ENCODE assay signal across 10 mouse cellular contexts in the genomic region with DNA sequence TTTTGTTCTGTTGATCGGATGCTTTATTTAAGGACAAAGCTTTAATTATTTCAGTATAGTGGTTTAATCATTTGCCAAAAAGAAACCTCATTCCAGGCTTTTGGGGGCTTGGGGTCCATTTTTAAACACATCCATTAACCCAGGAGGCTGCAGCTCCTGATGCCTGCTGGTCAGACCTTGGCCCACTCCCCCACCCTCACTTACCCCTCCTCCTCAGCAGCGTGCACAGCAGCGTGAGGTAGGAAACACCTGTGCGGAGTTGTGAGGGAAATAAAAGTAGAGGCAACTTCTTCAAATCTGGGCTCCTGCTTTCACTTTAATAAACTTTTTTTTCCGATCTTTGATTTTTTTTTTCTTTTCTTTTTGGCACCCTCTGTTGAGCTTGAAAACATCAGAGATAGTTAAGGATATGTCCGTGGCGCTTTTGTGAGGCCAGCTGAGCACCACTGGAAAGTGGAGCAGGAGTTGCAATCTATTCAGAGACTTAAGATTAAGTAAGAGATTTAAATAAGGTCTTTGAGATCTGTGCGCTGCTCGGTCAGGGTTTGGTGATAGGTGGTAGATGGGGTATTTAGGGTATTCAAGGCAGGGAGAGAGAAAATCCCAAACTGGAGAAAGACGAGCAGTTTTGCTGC.
A peak's percentile ranks its signal among the peaks of the same experiment; 100 is the strongest.
DNase-seq lines count a peak whose midpoint lies in the region; ATAC-seq and TF ChIP-seq lines count a peak whose summit lies in the region.
"Had no signal": no experiment of that assay in that cellular context is flagged by ENCODE, and none has a peak within 500 bp of the region (broad histone marks: within the 10 kb centered on the region; RNA-seq: fewer than 3 reads in every experiment).

No protein-coding gene starts in this region.

- H3K4me3 ChIP-seq in heart, embryonic 12.5 days: peak overlapping the region; percentile 14
- H3K4me3 ChIP-seq in C2C12 (ENCODE audit: insufficient read depth, poor library complexity, severe bottlenecking): no peak overlapping the region
- H3K4me3 ChIP-seq in forebrain, embryonic 11.5 days (ENCODE audit: low read depth, low read length): peak overlapping the region; percentile 25
- no peak overlapping the region for H3K4me3 ChIP-seq in limb, embryonic 13.5 days
- H3K4me3 ChIP-seq: erythroblast, embryonic 14.5 days had no signal

- peaks cover 4% of the 10 kb centered on the region for H3K79me3 ChIP-seq in C2C12 (ENCODE audit: low read depth)

- no peak for TF ChIP-seq CTCF in C2C12 (IDR thresholded peaks at IDR 0.05; ENCODE audit: control insufficient read depth, insufficient read depth, insufficient read length)

- H3K4me1 ChIP-seq in heart, embryonic 12.5 days (replicated peaks): peaks cover 19% of the 10 kb centered on the region
- peaks cover 16% of the 10 kb centered on the region for H3K4me1 ChIP-seq in forebrain, embryonic 11.5 days (replicated peaks; ENCODE audit: control insufficient read depth, insufficient read depth, low read length)
- H3K4me1 ChIP-seq in limb, embryonic 13.5 days: peaks cover 33% of the 10 kb centered on the region

- peak overlapping the region; percentile 92 for H3K27ac ChIP-seq in heart, embryonic 12.5 days (ENCODE audit: poor library complexity, severe bottlenecking)
- peak overlapping the region; percentile 79 for H3K27ac ChIP-seq in forebrain, embryonic 11.5 days (ENCODE audit: low read depth, low read length)
- no peak overlapping the region for H3K27ac ChIP-seq in limb, embryonic 13.5 days

- peak overlapping the region; percentile 67 for H3K4me2 ChIP-seq in heart, embryonic 12.5 days
- H3K4me2 ChIP-seq in forebrain, embryonic 11.5 days (ENCODE audit: low read depth, low read length, severe bottlenecking): peak overlapping the region; percentile 50
- peak overlapping the region; percentile 45 for H3K4me2 ChIP-seq in limb, embryonic 13.5 days (replicated peaks)
- H3K4me2 ChIP-seq: liver, embryonic 11.5 days had no signal

- intact Hi-C loops in heart, postnatal 25 days (cut with DNase I): no loop called here

- WGBS in heart, embryonic 12.5 days: 23% methylated on average over 10 of the region's 10 CpGs
- WGBS in forebrain, embryonic 11.5 days: 11% methylated on average over 10 of the region's 10 CpGs
- WGBS in limb, embryonic 13.5 days: 28% methylated on average over 10 of the region's 10 CpGs

- DNase-seq in heart, postnatal 25 days (ENCODE audit: low spot score): no peak
- no peak for DNase-seq in forebrain, embryonic 11.5 days (ENCODE audit: low spot score)
- no peak for DNase-seq in frontal cortex, postnatal 25 days (ENCODE audit: low spot score in 2 of 2)
- DNase-seq in urinary bladder, postnatal 4 days (ENCODE audit: low spot score in 2 of 2): no peak
- no peak for DNase-seq in frontal cortex, postnatal 10 days (ENCODE audit: low spot score in 2 of 2)

- H3K27me3 ChIP-seq in heart, embryonic 12.5 days (replicated peaks): no peaks in the 10 kb centered on the region
- H3K27me3 ChIP-seq in C2C12 (ENCODE audit: control insufficient read depth, insufficient read depth, insufficient read length): no peaks in the 10 kb centered on the region
- no peaks in the 10 kb centered on the region for H3K27me3 ChIP-seq in forebrain, embryonic 11.5 days (ENCODE audit: control insufficient read depth, insufficient read depth, low read length)
- peaks cover 7% of the 10 kb centered on the region for H3K27me3 ChIP-seq in limb, embryonic 13.5 days

- peak overlapping the region; percentile 31 for H3ac ChIP-seq in C2C12 (ENCODE audit: control insufficient read depth, insufficient read length, low read depth)

- no peaks in the 10 kb centered on the region for H3K36me3 ChIP-seq in heart, embryonic 12.5 days
- H3K36me3 ChIP-seq in C2C12 (ENCODE audit: control insufficient read depth, insufficient read depth): no peaks in the 10 kb centered on the region
- H3K36me3 ChIP-seq in forebrain, embryonic 11.5 days (ENCODE audit: control insufficient read depth, insufficient read depth, low read length): no peaks in the 10 kb centered on the region
- H3K36me3 ChIP-seq in limb, embryonic 13.5 days: no peaks in the 10 kb centered on the region

- H3K9me3 ChIP-seq in heart, embryonic 12.5 days (replicated peaks): no peaks in the 10 kb centered on the region
- no peaks in the 10 kb centered on the region for H3K9me3 ChIP-seq in forebrain, embryonic 11.5 days (ENCODE audit: control insufficient read depth, low read length)
- no peaks in the 10 kb centered on the region for H3K9me3 ChIP-seq in limb, embryonic 13.5 days

- H3K9ac ChIP-seq in heart, embryonic 12.5 days: peak overlapping the region; percentile 65
- H3K9ac ChIP-seq in forebrain, embryonic 11.5 days (ENCODE audit: low read length): peak overlapping the region; percentile 62
- no peak overlapping the region for H3K9ac ChIP-seq in limb, embryonic 13.5 days

- peaks cover 30% of the 10 kb centered on the region for H3K79me2 ChIP-seq in C2C12 (ENCODE audit: control insufficient read depth, insufficient read depth)

- no peak for ATAC-seq in heart, embryonic 12.5 days (ENCODE audit: insufficient number of reproducible peaks, low FRiP score)
- no peak for ATAC-seq in forebrain, embryonic 11.5 days (replicated peaks; ENCODE audit: low FRiP score)
- no peak for ATAC-seq in limb, embryonic 13.5 days (ENCODE audit: low FRiP score, low read depth)

TF ChIP-seq in C2C12, 6 proteins besides CTCF, POLR2A, EP300 and RAD21:
- TF ChIP-seq CEBPB (IDR thresholded peaks at IDR 0.05; ENCODE audit: low read depth): no peak
- no peak for TF ChIP-seq USF1 (IDR thresholded peaks at IDR 0.05; ENCODE audit: low read depth)
- no peak for TF ChIP-seq MAX (IDR thresholded peaks at IDR 0.05)
- no peak for TF ChIP-seq MYOD1 (IDR thresholded peaks at IDR 0.05; ENCODE audit: control insufficient read depth, insufficient read length, low read depth)
- TF ChIP-seq FOSL1 (IDR thresholded peaks at IDR 0.05; ENCODE audit: insufficient read depth, low read length, poor library complexity, severe bottlenecking): no peak
- TF ChIP-seq MYOG (IDR thresholded peaks at IDR 0.05; ENCODE audit: control insufficient read depth, extremely low read depth, insufficient read length): no peak

Comparison
In these comparisons a context has a peak if more than half of its experiments do, and no peak if none do; other contexts are left out.
1. H3K4me3 ChIP-seq: peak in heart, embryonic 12.5 days (single experiment) and forebrain, embryonic 11.5 days (single experiment); none in C2C12 (single experiment) and limb, embryonic 13.5 days (single experiment).
2. Peak in every context shown above with its lines, with median percentiles within 50 percentile points of each other: H3K4me2 ChIP-seq.